Mouse (Mus musculus): ENCODE measurements around the gene Adtrp.

DNA sequence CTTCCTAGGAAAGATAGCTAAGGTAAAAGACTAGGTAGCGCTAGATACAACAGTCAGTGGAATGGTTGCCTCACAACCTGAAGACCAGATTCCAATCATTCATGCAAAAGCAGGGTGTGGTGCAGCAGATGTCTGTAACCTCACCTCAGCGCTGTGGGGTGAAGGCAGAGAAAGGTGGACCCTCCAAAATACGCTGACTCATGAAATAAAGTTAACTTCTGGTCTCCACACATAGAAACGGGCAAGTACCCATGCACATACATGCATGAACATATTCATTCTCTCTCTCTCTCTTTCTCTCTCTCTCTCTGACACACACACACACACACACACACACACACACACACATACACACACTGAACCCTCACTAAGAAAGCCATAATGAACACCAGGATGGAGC lies 30.8 kb downstream of the Adtrp start:
- TF ChIP-seq CTCF (IDR thresholded peaks at IDR 0.05; ENCODE audit: low read depth) = no peak
- no peak for TF ChIP-seq EP300 (IDR thresholded peaks at IDR 0.05; ENCODE audit: low read depth)
